Mouse (Mus musculus) neural tube, embryonic 12.5 days (tissue): Measurements from ENCODE around the gene Atp9a. TPM values are rescaled to one million over a fixed set of nuclear protein-coding genes. Genes with fewer than 3 reads are reported as not detected.

Experiments
- ATAC-seq: fragments of 200-750 bp; cut with Nextera tagmentation; 2 replicates; pipeline ENCODE4 v1.8.0; 2017; ENCODE audit warnings: low read depth, mild to moderate bottlenecking, moderate TSS enrichment, moderate library complexity; ENCODE audit not compliant: low FRiP score
- H3K27ac ChIP-seq: fragments of 300-500 bp; sonication (generic); 2 replicates; pipeline ENCODE4 v1.5.1; 2016
- H3K27me3 ChIP-seq: fragments of 300-500 bp; sonication (generic); replicated peaks from 2 replicates; pipeline ENCODE4 v1.6.1; 2016; ENCODE audit warnings: mild to moderate bottlenecking
- H3K36me3 ChIP-seq: fragments of 300-500 bp; sonication (generic); 2 replicates; pipeline ENCODE4 v1.6.1; 2016; ENCODE audit warnings: mild to moderate bottlenecking
- H3K4me1 ChIP-seq: fragments of 300-500 bp; sonication (generic); 2 replicates; pipeline ENCODE4 v1.6.1; 2016
- H3K4me2 ChIP-seq: fragments of 300-500 bp; sonication (generic); replicated peaks from 2 replicates; pipeline ENCODE4 v1.6.1; 2016; ENCODE audit warnings: mild to moderate bottlenecking
- H3K4me3 ChIP-seq: fragments of 300-500 bp; sonication (generic); 2 replicates; pipeline ENCODE4 v1.5.1; 2016
- H3K9ac ChIP-seq: fragments of 300-500 bp; sonication (generic); 2 replicates; pipeline ENCODE4 v1.6.1; 2016; ENCODE audit warnings: mild to moderate bottlenecking
- H3K9me3 ChIP-seq: fragments of 300-500 bp; sonication (generic); 2 replicates; pipeline ENCODE4 v1.6.1; 2016; ENCODE audit warnings: mild to moderate bottlenecking
- WGBS: fragments of 180-500 bp; shearing (Covaris S2); methylation state at CpG from one replicate; pipeline ENCODE4 v1.1.7; 2016; 5-methylcytosine and 5-hydroxymethylcytosine counted together
- polyA plus RNA-seq: library from polyadenylated mRNA; unstranded; fragments of >200 nt; fragmentation: Nextera tagmentation; extraction: Ambion mirVana; gene quantifications from 2 replicates; pipeline ENCODE4 v1.2.1, GENCODE M21; 2016

The Atp9a gene
- polyA plus RNA-seq, 1 experiment from 2014 or later, result 74.8 TPM

DNA sequence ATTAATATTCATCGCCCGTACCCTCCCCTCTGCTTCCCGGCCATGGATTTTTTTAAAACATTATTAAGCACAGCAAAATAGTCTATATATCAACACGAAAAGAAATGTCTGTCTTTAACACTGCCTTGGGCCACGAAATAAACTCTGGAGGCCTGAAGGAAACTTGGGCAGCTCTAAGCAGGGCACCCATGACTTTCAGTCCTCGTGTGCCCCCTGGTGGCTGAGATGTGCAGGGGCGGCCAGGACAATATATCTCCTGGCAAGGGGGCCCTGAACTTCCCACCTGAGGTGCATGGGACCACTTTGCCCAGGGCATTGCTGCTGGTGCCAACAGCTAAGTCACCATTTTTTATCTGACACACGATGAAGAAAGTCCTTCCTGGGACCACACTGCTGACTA is 113.4 kb downstream of the Atp9a start:
- peak; percentile 54; the same call in 1 of the 2 replicates for ATAC-seq
- no peak overlapping the region for H3K4me3 ChIP-seq
- H3K9me3 ChIP-seq, result 0 out of 2 replicates have a peak, but pooled peaks cover 4% of the 10 kb centered on the region

GRCm38 (mm10) chr2:168627829-168628770 is 114.1 kb downstream of the Atp9a start:
- no peak for ATAC-seq
- Histone ChIP-seq H3K4me1 (peaks cover 16% of the 10 kb centered on the region), H3K4me3 (no peak overlapping the region), H3K4me2 (no peak overlapping the region), H3K27me3 (no peaks in the 10 kb centered on the region), H3K9me3 (0 out of 2 replicates have a peak, but pooled peaks cover 4% of the 10 kb centered on the region), H3K36me3 (peaks cover 7% of the 10 kb centered on the region; the same call in 1 of the 2 replicates), H3K9ac (no peak overlapping the region), H3K27ac (no peak overlapping the region)
- 66% methylated on average over 20 of the region's 20 CpGs for WGBS

More for the DNA sequence above, 113.4 kb downstream of the Atp9a start:
- 29% methylated on average over 8 of the region's 8 CpGs for WGBS
- H3K4me2 ChIP-seq, result no peak overlapping the region
- H3K27me3 ChIP-seq, result no peaks in the 10 kb centered on the region
- peaks cover 10% of the 10 kb centered on the region; the same call in 1 of the 2 replicates for H3K36me3 ChIP-seq
- H3K4me1 ChIP-seq, result peaks cover 16% of the 10 kb centered on the region
- H3K9ac ChIP-seq, result no peak overlapping the region
- H3K27ac ChIP-seq, result no peak overlapping the region

DNA sequence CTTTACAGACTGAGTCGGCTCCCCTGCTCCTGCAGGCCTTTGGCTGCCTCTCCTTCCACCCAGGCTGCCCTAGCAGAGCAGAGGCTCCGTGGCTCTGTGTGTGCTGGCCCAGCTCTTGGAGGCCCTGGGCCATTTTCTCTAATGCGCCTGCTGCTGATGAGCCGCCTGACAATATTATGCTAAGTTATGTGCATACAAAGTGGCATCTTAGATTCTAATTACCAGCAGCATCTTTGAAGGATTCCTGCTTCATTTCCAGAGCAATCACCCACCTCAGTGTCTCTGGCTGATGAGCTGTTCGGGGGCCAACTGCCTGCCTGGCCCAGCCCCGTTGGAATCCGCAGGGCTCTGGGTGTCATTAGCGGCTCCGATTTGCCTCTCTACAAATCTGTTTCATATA is 115.8 kb downstream of the Atp9a start:
- 0 out of 2 replicates have a peak overlapping the region, but pooled peaks have one; percentile 0 for H3K9ac ChIP-seq
- H3K27me3 ChIP-seq, result no peaks in the 10 kb centered on the region

GRCm38 (mm10) chr2:168625091-168625490 is 117.1 kb downstream of the Atp9a start:
- WGBS, result 72% methylated on average over 4 of the region's 4 CpGs
- Histone ChIP-seq H3K27ac (no peak overlapping the region), H3K36me3 (0 out of 2 replicates have a peak, but pooled peaks cover 2% of the 10 kb centered on the region), H3K4me1 (peaks cover 16% of the 10 kb centered on the region), H3K9me3 (0 out of 2 replicates have a peak, but pooled peaks cover 9% of the 10 kb centered on the region), H3K9ac (no peak overlapping the region), H3K4me3 (no peak overlapping the region), H3K4me2 (no peak overlapping the region), H3K27me3 (no peaks in the 10 kb centered on the region)
- ATAC-seq, result no peak

More for the DNA sequence above, 115.8 kb downstream of the Atp9a start:
- 60% methylated on average over 9 of the region's 9 CpGs for whole genome bisulfite sequencing
- Histone ChIP-seq H3K36me3 (0 out of 2 replicates have a peak, but pooled peaks cover 2% of the 10 kb centered on the region), H3K4me3 (no peak overlapping the region), H3K27ac (no peak overlapping the region), H3K4me1 (peaks cover 16% of the 10 kb centered on the region), H3K9me3 (0 out of 2 replicates have a peak, but pooled peaks cover 9% of the 10 kb centered on the region), H3K4me2 (no peak overlapping the region)
- ATAC-seq, result 0 out of 2 replicates have a peak, but pooled peaks have one; percentile 26

DNA sequence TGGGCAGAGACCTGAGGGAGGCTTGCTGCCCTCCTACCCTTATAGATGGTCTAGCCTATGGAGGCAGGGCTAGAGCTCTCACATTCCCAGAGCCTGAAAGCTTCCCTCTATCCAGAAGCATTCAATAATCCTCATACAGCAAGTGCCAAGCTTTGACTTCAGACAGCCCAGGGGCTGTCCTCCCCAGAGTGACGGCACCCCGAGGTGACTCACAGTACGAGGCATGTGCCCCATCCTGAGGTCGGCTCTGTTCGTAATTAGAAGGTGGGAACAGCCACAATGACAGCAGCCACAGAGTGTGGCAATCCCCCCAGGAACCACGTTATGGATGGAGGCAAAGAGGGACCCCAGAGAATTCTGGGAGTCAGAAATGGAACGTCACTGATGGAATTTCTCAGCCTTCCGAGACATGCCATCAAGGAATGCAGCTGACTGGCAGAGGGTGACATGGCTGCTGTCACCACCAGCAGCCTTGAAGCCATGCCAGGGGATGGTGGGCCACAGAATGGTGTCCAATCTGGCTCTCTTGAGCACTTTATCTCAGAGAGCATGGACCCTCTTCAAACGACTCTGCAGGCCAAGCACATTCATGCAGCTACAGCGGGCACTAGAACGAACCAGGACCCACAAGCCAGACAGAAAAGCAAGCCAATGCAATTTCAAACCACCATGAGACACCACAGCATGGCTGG is 121.0 kb downstream of the Atp9a start:
- 80% methylated on average over 11 of the region's 11 CpGs for WGBS
- H3K27me3 ChIP-seq, result no peaks in the 10 kb centered on the region
- no peak overlapping the region for H3K9ac ChIP-seq
- ATAC-seq, result no peak
- no peak overlapping the region for H3K27ac ChIP-seq
- 0 out of 2 replicates have a peak, but pooled peaks cover 2% of the 10 kb centered on the region for H3K36me3 ChIP-seq
- H3K4me3 ChIP-seq, result no peak overlapping the region
- H3K4me2 ChIP-seq, result no peak overlapping the region
- H3K4me1 ChIP-seq, result peaks cover 17% of the 10 kb centered on the region
- H3K9me3 ChIP-seq, result 0 out of 2 replicates have a peak, but pooled peaks cover 9% of the 10 kb centered on the region

DNA sequence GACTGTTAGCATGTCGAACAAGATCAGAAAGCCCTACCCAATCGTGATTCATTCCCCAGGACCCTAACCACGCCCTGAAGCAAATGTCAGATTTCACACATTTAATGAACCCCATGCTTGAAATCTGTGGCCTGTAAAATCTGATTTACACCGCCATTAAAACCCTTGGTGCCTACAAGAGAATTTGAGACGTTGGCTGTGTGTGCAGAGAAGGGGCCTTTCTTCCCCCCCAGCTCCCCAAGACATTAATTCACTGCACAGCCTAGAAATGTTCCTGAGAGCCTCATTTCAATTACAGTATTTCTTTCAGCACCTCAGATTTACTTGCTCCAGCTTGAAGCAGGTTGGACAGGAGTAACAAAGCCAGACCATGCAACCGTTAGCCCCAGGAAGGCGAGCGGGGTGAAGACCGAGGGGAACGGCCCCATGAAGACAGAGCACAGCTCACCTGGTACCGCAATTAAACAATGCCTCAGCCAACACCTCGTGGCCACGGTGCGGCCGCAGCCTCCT is 123.9 kb downstream of the Atp9a start:
- Histone ChIP-seq H3K27ac (no peak overlapping the region), H3K9ac (no peak overlapping the region), H3K9me3 (0 out of 2 replicates have a peak, but pooled peaks cover 5% of the 10 kb centered on the region), H3K4me1 (peaks cover 10% of the 10 kb centered on the region), H3K4me2 (no peak overlapping the region), H3K36me3 (no peaks in the 10 kb centered on the region), H3K4me3 (no peak overlapping the region), H3K27me3 (no peaks in the 10 kb centered on the region)
- 63% methylated on average over 15 of the region's 15 CpGs for WGBS
- no peak for ATAC-seq

- ATAC-seq, result no peak
- no peaks in the 10 kb centered on the region for H3K36me3 ChIP-seq
- no peaks in the 10 kb centered on the region for H3K9me3 ChIP-seq
- H3K9ac ChIP-seq, result no peak overlapping the region
- no peak overlapping the region for H3K4me2 ChIP-seq
- H3K4me1 ChIP-seq, result peaks cover 10% of the 10 kb centered on the region
- no peak overlapping the region for H3K27ac ChIP-seq
- no peaks in the 10 kb centered on the region for H3K27me3 ChIP-seq
- H3K4me3 ChIP-seq, result no peak overlapping the region
- WGBS, result 88% methylated on average over 3 of the region's 3 CpGs
Measured at GRCm38 (mm10) chr2:168615160-168615559, 127.0 kb downstream of the Atp9a start.

DNA sequence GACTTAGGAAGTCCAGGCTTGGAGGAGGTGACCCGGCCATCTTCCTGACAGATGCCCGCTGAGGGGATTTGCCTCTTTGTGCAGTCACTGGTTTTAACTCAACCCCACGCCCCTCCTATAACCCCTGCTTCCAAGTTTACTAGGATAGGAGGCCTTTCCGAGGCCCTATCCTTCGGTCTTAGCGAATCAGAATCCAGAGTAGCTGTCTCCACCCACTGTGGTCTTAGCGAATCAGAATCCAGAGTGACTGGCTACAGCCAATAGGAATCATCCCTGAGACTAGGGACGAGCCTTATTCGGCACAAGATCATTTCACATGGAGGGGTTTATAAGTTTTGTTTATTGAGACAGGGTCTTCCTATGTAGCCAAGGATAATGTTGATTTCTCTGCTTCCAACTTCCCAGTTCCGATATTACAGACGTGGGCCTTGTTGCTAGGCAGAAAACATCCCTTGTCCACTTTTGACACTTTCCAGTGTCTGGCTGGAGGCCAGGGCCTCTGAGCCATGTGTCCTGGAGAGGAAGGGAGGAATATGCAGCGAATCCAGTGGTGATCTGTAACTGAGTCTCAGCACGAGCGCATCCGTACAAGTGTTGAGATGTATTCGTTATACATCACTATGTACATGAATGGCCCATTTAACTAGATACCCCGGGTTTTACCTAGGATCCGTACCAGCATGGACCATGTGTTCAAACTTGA is 127.9 kb downstream of the Atp9a start:
- Histone ChIP-seq H3K4me2 (no peak overlapping the region), H3K9ac (no peak overlapping the region), H3K9me3 (no peaks in the 10 kb centered on the region), H3K27me3 (no peaks in the 10 kb centered on the region), H3K4me1 (peaks cover 13% of the 10 kb centered on the region), H3K36me3 (no peaks in the 10 kb centered on the region), H3K4me3 (no peak overlapping the region), H3K27ac (no peak overlapping the region)
- 79% methylated on average over 18 of the region's 18 CpGs for WGBS
- ATAC-seq, result no peak

DNA sequence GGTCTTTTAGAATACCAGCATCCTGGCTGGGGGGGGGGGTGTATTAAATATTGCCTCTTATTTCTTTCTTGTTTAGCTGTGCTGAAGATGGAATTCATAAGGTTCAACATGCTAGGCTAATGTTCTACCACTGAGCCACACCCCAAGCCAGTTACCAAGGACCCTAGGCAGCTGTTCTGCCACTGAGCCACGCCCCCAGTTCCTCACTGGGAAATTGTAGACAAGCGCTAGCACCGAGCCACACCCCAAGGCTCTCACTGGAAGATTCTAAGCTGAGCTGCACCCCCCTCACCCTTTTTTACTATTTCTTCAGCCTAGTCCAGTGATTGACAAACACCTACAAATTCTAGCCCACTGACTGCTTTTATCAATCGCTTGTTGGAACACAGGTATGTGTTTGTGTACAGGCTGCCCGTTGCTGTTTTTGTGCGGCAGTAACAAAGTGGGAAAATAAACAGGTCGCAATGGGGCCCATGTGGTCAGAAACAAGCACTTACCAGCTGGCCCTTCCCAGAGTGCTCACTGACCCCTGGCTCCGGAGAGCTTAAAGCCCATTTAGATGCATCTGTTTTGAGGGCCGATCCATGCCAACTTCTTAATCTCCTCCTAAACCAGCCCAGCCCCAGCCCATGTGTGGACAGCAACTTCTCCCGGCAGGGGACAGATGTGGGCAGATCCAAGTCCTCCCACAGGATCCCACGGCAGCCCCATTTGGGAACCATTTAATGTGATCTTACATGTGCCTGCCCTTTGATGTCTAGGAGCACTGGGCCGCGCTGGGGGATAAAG is 128.9 kb downstream of the Atp9a start:
- Histone ChIP-seq H3K36me3 (no peaks in the 10 kb centered on the region), H3K27me3 (no peaks in the 10 kb centered on the region), H3K4me1 (peaks cover 9% of the 10 kb centered on the region; the same call in 1 of the 2 replicates), H3K27ac (no peak overlapping the region), H3K4me3 (no peak overlapping the region), H3K9me3 (no peaks in the 10 kb centered on the region), H3K4me2 (no peak overlapping the region), H3K9ac (no peak overlapping the region)
- no peak for ATAC-seq
- WGBS, result 55% methylated on average over 13 of the region's 13 CpGs

GRCm38 (mm10) chr2:168610941-168611340 is 131.3 kb downstream of the Atp9a start:
- H3K36me3 ChIP-seq, result no peaks in the 10 kb centered on the region
- H3K4me1 ChIP-seq, result 0 out of 2 replicates have a peak, but pooled peaks cover 3% of the 10 kb centered on the region
- no peak for ATAC-seq
- H3K9ac ChIP-seq, result no peak overlapping the region
- H3K27me3 ChIP-seq, result no peaks in the 10 kb centered on the region
- H3K9me3 ChIP-seq, result no peaks in the 10 kb centered on the region
- WGBS, result 82% methylated on average over 3 of the region's 3 CpGs
- no peak overlapping the region for H3K4me2 ChIP-seq
- no peak overlapping the region for H3K4me3 ChIP-seq
- no peak overlapping the region for H3K27ac ChIP-seq
